Mouse (Mus musculus): ENCODE results near the gene Hist1h4i.

The Hist1h4i gene

GRCm38 (mm10) chr13:22036986-22037385 is 4.2 kb downstream of the Hist1h4i start:
- no peak for DNase-seq (ENCODE audit: low spot score)

- no peak for DNase-seq (ENCODE audit: low spot score)
Observed at GRCm38 (mm10) chr13:22036149-22036956, 4.8 kb downstream of the Hist1h4i start.

- peak; percentile 94 for DNase-seq (ENCODE audit: low spot score)
Observed at GRCm38 (mm10) chr13:22035267-22036148, 5.7 kb downstream of the Hist1h4i start, which contains the start of the genes Hist1h2ah and Hist1h2bk. Gene Hist1h2ah (minus strand): TSS chr13:22035568. Gene Hist1h2bk (plus strand): TSS chr13:22035870.

- no peak for DNase-seq (ENCODE audit: low spot score)
Observed at GRCm38 (mm10) chr13:22034443-22035266, 6.5 kb downstream of the Hist1h4i start.

DNA sequence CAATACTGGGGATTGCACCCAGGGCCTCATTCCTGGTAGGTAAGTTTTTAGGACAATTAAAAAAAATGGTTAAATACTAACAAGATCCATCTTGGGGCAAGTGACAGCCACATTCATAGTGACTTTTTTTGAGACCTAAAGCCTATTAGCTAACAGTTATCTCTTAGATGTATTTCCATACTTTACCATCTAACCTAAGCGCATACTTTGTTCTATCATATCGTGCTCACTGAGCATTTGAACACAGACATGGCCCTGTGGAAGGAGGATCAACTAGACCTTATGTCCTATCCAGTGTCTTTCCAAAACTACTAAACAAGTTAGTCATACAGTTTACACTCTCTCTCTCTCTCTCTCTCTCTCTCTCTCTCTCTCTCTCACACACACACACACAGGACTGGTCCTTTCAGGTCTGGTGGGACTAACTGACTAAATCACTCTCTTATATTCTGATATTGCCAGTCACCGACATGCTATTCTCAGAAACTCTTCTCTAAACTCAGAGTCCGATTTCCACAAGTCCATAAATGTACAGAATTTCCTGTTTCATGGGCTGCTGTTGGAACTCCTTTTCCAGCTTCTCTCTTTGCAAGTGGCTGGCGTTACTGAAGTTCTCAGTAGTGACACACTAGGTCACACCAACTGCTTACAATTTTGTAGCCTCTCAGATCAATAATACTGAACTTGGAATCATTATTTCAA is 7.3 kb downstream of the Hist1h4i start:
- no peak for DNase-seq (ENCODE audit: low spot score)

- peak; percentile 40 for DNase-seq (ENCODE audit: low spot score)
Observed at GRCm38 (mm10) chr13:22030493-22030892, 10.7 kb downstream of the Hist1h4i start.

GRCm38 (mm10) chr13:22029928-22030327 is 11.2 kb downstream of the Hist1h4i start:
- DNase-seq (ENCODE audit: low spot score): no peak

DNA sequence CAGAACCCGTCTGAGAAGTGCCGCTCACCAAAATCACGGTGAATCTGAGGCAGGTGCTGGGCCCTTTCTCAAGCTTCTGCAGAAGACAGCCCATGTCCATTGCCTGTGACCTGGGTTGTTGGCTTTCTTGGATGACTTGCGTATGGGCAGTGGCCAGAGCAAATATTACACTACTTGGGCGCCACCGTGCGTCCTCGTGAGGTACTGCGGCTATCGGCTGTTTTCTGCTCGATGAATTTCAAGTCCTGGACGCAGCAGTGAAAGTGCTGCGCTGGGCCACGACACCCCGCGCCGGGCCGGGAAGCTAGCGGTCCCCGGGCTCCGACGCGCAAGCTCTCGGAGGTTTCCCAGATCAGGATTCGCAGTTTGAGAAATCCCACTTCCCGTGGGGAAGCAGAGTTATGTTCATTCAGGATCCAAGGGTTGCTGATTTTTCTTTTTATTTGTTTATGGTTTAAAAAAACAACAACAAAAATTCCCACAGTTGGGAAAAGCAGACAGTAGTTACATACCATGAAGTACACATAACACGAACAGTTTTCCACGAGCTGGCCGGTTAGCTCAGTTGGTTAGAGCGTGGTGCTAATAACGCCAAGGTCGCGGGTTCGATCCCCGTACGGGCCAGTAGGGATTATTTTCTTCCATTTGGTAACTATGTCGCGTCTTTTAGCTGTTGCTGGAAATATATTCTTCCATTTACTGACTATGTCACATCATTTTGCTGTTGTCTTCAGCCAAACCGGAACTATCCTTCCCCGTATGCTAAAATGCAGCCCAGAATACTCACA is 12.3 kb downstream of the Hist1h4i start:
- peak; percentile 95 for DNase-seq (ENCODE audit: low spot score)

DNA sequence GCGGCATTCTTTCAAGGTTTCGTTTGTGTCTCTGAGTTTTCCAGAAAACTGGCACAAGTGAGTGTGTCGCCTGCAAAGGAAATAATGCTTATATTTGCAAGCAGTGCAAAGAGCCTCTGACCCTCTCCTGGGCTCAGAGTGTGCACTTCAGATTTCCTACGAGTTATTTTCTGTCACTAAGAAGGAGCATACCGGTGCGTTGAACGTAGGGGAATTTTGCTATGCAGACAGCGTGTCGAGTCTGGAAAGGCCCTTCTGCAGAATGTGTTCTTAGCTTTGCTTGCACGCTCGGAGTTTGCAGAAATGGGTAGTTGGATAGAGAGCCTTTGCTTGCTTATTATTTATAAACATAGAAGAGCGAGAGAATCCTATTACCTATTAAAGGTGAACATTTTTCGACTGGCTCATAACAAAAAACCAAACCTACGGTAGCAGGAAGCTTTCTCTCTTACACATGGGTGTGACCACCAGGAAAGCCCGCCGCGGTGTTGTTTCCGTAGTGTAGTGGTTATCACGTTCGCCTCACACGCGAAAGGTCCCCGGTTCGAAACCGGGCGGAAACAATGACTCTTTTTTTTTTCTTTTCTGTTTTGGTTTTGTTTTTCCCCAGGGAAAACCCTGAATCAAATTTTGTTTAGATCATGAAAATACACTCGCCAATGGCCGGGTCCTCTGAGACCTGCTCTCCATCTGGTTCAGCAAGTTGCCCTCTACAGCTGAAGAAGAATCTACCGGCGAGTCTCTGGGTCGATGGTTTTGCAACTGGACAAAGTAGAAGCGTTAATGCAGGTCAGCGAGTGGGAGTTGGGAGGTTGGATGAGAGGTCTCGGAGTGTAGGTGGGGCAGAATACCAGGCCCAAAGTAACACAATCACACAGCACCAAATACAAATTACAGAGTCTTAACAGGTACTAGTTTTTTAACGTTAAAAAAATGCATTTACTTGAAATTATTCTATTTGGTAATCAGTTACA is 14.8 kb downstream of the Hist1h4i start:
- peak; percentile 84 for DNase-seq (ENCODE audit: low spot score)

DNA sequence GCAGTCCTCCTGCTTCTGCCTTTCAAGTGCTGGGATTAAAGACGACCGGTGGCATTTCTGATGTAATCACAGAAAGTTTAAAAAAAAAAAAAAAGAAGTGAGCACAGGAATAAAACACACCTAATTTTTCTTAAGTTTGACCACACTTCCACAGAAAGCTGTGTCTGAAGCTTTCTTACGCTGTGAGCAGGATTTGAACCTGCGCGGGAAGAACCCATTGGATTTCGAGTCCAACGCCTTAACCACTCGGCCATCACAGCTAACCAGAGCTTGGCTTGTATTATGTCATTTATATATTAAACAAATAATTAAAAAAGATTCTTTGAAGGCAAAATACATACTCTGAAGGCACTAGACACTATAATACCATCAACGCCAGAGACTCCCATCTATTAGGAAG is 18.9 kb downstream of the Hist1h4i start:
- peak; percentile 83 for DNase-seq (ENCODE audit: low spot score)

GRCm38 (mm10) chr13:22021581-22021980 is 19.6 kb downstream of the Hist1h4i start:
- no peak for DNase-seq (ENCODE audit: low spot score)

DNA sequence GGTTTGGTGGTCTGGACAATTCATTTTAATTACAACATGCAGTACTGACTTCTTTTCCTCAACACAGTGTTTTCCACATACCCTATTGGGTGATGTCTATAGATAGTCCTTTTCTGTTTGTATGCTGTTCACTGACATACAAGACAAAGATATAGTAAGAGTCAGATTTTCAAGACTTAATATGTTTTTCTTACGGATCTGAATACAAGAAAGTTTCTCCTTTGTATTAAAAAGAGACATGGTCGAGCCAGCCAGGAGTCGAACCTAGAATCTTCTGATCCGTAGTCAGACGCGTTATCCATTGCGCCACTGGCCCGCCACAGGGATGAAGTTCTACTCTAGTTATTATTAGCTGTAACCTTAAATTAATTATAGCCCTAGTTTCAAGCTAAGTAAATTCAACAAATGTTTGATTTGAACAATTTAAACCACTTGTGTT is 20.2 kb downstream of the Hist1h4i start:
- peak; percentile 72 for DNase-seq (ENCODE audit: low spot score)

DNA sequence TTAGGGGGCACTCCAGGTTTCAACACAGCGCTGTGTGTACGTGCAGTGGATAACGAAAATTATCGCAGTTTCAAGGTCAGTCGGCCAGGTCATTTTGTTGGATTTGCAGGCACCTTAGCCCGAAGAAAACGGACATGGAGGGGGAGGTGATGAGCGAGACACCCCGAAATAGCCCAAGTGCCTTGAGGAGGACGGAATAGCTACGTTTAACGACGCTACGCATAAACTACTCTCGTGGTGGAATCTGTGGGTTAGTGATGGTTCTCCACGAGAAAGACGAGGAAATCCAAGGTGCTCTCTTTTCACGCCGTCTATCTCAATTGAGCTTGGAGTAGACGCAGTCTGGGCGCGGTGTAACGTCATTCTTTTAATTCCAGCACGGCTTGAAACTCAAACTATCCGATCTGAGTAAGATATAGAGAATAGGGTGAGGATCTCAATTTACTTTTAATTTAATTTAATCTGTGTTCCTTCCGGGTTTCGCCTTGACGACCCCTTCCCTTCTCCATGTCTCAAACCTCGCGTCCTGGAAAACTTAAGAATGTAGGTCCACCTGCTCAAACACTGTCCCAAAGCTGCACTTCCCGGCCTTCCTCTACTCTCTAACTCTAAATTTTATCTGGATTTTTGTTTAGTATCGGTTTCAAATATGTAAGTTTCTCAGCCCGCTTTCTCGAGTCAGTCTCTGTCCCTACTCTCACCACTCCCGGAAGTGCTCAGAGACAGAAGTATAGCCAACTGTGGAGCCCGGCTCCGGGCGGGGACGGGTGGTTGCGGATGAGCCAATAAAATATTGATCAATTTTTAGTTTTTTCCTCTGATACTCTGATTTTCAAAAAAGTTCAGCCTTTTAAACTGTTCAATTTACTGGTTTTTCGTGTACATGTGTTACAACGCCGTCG is 21.0 kb downstream of the Hist1h4i start:
- no peak for DNase-seq (ENCODE audit: low spot score)

DNA sequence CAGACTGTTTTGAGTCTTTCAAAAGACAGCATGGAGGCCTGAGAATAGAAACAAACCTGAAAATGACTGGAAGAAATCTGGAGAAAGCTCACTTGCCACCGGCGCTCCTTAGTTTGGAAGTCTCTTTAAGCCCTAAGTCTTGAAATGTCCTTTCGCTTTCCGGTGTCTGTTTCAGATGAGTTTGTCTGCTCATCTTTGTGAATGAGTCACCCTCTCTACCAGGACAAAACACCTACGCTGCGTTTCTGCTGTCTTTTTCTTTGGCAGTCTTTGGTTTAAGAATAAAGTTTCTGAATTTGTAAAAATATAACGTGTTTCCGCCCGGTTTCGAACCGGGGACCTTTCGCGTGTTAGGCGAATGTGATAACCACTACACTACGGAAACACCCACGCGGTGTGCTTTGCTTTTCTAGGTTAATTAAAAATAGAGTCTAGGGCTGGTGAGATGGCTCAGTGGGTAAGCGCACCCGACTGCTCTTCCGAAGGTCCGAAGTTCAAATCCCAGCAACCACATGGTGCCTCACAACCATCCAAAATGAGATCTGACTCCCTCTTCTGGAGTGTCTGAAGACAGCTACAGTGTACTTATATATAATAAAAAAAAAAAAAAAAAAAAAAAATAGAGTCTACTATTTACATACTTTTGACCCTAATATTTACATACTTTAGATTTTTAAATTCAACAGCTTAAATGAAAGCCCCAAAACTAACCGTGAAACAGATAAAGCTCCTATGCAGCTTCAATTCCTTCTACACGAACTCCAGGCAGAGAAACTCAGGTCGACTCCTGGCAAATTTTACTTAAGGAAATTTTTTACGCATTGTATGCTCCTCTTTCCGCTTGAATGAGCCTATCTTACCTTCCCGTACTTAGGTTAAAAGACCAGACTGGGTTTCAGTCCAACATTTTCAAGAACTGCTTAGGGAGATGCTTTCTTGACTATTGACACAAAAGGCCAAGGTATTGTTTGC is 25.4 kb downstream of the Hist1h4i start:
- DNase-seq (ENCODE audit: low spot score): peak; percentile 78

DNA sequence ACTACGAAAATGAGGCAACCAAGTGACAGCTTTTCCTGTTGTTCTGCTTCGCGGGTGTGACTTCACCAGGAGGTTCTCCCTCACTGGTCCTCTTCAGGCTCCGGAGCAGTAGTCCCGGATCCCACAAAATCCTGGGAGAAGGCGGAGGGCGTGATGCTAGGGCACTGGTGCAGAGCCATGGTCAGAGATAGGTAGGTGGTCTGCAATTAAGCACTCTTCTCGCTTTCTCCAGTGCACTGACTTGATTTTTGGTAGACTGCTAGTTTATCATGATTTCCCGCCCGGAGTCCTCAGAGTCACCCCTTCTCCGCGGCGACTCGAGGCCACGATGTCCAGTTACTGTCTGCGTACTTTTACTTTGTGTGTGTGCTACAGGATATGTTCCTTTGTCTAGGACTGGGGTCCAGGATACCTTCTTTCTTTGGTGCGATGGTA is 26.7 kb downstream of the Hist1h4i start:
- no peak for DNase-seq (ENCODE audit: low spot score)

GRCm38 (mm10) chr13:22013716-22014115 is 27.4 kb downstream of the Hist1h4i start:
- DNase-seq (ENCODE audit: low spot score): no peak

GRCm38 (mm10) chr13:22009642-22010041 is 31.5 kb downstream of the Hist1h4i start, which contains the start of gene Prss16:
Gene Prss16 (minus strand): TSS chr13:22009742.
- DNase-seq (ENCODE audit: low spot score): no peak

All from lung, postnatal 25 days (tissue).